Mouse (Mus musculus) urinary bladder, postnatal 4 days (tissue): ENCODE measurements around the gene Csk.

Experiments
- DNase-seq, 2 experiments: peaks; one replicate each; pipeline ENCODE4 v3.0.0; 2021 to 2022; ENCODE audit warnings: low spot score in 2 of 2

The Csk gene

GRCm38 (mm10) chr9:57657843-57658242, 4.4 kb upstream of the Csk start:
- DNase-seq, result no peak

GRCm38 (mm10) chr9:57656631-57657350, 3.4 kb upstream of the Csk start:
- no peak for DNase-seq

- DNase-seq, result peak; percentile 86 to 97
Observed at GRCm38 (mm10) chr9:57655749-57656148, 2.3 kb upstream of the Csk start.

DNA sequence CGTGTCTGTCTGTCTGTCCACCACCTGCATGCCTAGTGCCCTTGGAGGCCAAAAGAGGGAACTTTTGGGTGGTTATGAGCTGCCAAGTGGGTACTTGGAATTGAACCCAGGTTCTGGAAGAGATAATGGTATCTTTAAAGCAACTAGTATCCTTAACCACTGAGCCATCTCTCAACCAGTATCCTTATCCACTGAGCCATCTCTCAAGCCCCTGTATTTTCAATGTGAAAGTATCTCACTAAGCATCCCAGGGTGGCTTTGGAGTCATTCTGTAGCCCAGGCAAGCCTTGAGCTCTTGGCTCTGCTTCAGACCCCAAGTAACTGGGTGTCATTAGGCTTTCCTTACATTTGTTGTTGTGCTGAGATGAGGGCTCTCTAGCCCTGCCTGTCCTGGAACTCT, 1.5 kb upstream of the Csk start:
- no peak for DNase-seq

DNA sequence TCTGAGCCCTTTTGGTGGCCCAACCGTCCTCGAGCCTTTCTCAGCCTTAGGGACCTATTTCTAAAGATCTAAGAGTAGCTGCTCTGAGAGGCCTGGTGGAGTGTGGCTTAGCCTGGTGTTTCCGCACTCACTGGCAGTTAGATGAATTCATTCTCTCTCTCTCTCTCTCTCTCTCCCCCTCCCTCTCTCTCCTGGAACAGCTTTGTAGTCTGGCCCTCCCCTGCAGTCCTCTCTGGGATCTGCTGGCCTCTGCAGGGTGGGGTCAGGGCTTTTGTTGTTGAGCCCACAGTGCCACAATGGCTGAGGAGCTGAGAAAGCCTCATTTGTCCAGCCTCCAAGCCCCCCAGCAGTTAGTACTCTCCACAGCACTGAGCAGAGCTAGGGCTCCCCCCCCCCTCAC, 576 bp downstream of the Csk start:
- no peak for DNase-seq

- no peak for DNase-seq
Observed at GRCm38 (mm10) chr9:57652351-57652750, 1.1 kb downstream of the Csk start.

DNA sequence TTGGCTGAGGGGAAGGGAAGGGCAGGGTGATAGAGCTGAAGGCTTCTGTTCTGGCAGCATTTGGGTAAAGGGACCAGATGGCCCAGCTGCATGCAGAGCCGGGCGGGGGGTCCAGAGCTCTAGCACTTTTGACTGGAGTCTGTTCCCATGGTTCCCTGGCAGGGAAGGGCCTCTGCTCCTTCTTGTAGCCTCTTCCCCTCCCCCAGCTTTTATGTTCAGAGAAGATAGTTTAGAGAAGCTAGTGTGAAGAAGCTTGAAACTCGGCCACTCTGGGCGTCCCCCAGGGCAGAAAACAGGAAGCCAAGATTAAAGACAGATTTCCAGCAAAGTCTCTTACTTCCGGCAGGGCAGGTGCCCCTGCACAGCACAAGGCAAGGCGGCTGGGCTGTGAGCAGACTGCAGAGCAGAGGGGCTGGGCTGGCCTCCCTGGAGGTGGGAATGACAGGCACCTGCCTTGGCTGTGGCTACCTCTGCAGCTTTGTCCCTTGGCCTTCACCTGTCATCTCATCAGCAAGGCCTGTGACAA, 2.6 kb downstream of the Csk start:
- DNase-seq, result no peak

DNA sequence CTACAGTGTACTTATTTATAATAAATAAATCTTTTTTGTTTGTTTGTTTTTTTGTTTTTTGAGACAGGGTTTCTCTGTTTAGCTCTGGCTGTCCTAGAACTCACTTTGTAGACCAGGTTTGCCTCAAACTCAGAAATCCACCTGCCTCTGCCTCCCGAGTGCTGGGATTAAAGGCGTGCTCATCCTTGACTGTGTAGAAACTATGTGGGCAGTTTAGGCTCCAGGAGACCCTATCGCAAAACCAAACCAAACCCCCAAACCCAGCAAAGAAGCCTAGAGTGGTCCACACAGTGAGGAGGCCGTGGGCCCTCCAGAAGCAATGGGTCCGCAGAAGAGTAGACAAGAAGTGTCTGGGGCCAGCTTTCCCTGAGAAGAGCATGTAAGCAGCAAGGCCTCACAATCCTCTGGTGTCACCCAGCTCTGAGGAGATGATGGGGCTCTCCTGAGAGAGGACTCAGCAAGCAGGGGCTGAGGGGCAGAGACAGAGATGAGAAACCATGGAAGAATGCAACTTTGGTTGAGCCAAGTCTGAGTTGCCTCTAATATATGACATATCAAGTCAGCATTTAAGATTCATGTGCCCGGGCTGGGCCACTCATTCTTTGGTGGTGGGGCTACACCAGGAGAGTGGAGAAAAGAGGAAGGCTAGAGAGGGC, 3.2 kb downstream of the Csk start:
- no peak for DNase-seq

- no peak for DNase-seq
Observed at GRCm38 (mm10) chr9:57647286-57648108, 5.9 kb downstream of the Csk start.

DNA sequence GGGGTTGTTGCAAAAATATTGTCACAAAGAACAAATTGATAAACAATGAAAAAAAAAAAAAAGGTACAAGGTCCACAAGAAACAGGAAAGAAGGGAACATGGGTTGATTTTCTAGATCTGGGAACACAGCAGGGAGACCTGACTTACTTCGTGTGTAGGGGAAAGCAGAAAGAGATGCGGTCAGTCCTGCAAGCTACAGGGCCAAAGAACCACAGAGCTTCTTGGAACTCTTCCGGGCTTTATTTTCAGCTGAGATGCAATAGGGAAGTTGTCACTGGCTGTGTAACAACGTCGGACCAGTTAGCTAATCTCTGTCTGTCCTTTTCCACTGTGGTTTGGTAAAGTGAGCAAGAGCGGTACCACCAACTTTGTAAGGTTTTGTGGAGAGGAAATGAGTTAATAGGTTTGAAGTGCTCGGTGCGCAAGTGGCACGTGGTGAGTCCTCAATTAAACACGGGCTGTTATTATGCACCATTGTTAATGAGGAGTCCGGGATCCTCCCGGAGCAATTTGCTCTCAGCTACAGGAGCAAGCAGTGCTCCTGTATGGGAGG, 6.8 kb downstream of the Csk start:
- DNase-seq, result no peak

DNA sequence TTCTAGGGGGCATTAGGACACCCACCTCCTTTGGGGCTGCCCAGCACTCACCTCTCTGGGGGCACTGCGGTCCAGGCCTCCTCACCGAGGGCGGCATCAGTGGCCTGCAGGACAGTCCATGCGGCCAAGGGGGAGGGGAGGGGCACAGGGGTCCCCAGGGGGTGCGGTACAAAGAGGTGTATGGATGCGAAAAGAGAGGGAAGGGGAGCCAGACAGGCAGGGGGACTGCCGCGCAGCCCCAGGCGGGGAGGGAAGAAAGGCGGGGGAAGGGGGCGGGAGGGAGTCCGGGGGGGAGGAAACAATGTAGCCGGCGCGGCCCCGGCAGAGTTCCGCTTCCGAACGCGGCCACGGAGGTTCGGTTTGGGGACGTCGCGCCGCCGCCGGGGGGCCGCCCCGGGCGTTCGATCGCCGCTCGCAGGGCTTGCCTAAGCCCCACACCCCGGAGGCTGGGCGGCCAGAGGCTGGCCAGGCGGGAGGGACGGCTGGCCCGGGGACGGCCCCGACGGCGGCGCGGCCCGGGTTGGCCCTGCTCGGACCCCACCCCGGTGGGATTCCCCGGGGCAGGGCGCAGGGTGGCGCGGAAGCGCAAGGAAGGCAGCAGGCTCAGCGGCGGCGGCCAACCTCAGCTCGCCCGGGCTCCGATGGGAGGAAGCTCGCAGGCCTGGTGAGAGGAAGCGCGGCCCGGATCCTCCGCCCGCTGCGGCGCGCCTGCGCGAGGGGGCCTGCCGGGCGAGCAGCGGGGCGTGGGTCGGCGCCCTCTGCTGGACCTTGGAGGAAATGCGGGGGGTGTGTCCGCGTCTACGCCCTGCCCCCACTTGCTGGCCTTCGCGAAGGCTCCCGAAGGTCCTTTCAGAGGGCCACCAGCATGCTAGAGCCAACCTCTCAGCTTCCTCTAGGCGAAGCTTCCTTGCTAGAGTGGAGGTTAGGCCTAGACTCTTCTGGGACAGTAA, 8.2 kb downstream of the Csk start:
- DNase-seq, result peak; percentile 93

DNA sequence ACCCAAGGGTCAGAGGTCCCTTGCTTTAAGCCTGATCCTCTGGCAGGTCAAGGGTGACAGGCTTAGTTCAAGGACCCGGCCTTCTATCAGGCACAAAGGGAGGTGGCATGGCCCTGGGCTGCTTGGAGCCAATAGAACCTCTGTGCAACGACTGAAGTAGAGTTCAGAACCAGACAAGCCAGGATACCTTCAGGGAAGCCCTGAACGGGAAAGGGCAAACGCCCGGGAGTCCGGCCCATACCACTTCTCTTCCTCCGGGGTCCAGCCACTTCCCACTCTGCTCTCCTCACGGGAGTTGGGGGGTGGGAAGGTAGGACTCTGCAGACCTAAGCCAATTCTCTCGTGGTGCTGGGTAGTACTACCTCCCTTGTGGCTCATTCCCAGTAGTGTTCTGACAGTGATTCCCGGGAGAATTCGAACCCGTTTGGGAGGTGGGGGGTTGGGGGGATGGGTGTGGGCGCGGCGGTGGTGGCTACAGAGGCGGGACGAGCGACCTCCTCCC, 8.9 kb downstream of the Csk start:
- DNase-seq, result no peak

DNA sequence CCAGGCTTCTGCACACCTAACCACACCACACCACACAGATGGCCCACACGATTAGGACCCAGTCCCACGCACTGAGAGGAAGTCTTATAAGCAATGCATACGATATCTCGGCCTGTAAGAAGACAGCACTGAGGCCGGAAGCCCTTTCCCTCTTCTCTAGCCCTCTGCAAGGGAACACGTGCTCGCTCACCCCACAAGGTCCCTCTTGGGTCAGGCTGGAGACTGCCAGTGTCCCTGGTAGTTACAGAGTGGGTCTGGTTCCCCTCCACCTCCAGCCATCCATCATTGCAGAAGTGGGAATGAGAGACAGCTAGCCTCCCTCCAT, 9.6 kb downstream of the Csk start:
- DNase-seq, result peak in 1 of 2 experiments; percentile 16

GRCm38 (mm10) chr9:57643169-57643855, 10.1 kb downstream of the Csk start:
- DNase-seq, result no peak

GRCm38 (mm10) chr9:57641775-57642550, 11.5 kb downstream of the Csk start:
- no peak for DNase-seq

DNA sequence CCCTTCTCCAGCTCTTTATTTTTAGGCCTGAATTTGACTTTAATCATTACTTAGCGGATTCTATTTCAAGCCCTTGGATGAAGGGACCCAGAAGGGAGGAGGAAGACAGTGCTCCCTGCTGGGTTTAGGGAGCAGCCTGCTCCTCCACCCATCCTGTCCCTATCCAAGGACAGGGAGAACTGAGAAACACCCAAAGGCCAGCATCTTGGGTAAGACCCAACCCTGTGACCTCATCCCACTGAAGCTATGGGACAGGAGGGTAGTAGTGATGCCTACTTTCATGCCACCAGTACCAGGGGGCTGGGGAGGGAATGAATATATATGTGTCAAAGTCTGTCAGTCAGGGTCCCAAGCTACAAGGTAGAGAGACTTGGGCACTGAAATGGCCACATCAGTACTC, 12.4 kb downstream of the Csk start:
- no peak for DNase-seq

DNA sequence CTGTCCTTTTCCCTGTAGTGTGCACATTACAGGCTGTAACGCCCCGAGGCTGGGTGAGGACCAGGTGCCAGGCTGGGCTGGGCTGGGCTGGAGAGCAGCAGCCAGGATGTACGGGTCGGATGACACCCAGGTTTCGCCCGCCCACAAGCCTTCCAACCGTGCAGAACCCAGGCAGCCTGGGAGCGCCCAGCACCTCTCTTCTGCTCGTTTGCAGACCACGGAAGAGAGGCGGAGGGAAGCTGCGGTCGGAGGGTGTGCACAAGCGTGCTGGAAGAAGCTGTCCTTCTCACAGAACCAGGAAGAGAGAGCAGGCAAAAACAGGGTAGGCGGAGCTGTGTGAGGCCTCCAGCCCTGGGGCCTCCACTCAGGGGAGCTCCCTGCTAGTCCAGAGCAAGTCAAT, 13.0 kb downstream of the Csk start:
- DNase-seq, result peak in 1 of 2 experiments; percentile 60

DNA sequence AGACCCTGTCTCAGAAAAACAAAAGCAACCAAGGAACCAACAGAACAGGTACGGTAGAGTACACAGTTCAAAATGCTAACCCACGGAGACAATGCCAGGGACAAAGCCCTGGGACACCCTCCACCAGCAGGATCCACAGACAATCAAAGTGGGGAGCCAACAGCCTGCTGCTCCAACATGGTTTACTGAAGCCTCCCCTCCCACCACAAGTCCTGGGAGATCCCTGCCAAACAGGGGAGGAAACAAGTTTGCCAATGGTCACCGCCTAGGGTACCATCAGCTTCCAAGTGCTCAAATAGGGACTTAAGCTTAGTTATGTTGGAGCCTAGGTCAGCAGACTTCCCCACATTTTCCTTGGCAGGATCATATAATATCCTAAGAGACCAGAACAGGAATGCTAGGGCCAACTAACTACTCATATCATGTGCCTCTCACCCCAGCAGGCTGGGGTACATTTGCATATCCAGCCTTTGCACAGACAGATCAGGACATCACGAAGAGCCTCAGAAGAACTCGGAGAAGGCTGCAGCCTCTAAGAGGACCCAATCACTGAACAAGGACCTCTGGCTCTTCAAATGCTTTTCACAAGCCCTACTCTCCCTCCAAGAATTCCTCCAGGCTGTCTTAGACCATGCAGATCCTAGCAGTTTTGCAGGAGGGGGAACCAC, 13.6 kb downstream of the Csk start:
- DNase-seq, result no peak
